Mouse (Mus musculus): Measurements from ENCODE around the gene Cldn34c3.

The Cldn34c3 gene

DNA sequence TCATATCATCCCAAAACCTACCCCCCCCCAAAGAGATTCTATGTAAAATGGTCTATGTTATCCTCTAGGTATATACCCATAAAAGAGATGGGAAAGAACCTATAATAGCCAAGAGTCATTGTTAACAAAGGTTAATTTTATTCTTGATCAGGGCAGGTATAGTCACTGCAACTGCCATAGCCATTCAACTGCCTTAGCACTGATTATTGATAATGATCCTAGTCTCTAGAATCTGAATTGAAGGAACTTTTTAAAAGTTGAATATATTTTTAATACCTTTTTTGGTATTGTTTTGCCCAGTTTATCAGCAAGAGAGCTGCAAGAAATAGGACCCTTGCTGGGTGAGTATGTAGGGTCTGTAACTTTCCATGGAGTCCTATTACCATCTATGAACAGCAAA is at the start of gene Cldn34c3:
Cldn34c3 (plus strand) TSS at position 301 of the 400 bp plus-strand sequence.
- in situ Hi-C loops (cut with MboI, MseI), result loop anchor here (25.0 kb wide), 2 partner anchors 219 to 231 kb away; no protein-coding TSS in a partner anchor

Measured in T-helper 2 cell (primary cell).